Comparison of ENCODE assay signal across 8 mouse cellular contexts in the genomic region with DNA sequence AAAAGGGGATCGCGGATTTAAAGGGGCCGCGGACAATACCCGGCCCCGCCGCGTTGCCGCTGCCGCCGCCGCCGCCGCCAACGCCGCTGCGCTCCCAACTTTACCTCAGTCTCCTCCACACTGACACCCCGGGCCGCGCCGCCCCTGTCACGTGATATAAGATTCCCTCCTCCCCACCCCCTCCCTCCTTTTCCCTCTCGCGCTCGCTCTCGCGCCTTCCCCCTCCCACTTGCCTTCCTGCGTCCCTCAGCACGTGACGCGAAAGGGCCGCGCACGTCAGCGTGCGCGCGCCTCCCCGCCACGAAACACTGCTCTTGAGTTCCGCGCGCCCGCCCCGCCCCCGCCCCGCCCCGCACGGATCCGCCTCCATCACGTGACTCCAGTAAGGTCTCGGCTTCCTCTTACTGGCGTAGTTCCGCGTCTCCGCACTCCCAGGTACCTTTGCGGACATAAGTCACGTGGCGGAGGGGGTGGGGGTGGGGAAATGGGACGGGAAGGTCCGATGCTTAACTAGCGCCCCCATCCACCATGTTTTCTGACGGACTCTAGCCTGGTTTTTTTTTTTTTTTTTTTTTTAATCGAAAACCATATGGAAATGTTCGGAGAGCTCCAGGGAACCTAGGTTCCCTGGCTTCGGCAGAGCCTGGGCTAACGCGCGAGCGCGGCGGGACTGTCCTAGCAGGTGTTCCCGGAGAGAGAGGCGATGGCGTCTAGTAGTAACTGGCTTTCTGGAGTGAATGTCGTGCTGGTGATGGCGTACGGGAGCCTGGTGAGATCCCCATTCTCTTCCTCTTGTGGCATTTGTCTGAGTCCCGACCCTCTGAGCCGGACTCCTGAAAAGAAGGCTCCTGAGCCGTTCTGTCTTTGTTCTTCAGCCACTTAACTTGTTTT. TPM values are rescaled to one million over a fixed set of nuclear protein-coding genes. Genes with fewer than 3 reads are reported as not detected.
DNase-seq lines count a peak whose midpoint lies in the region; ATAC-seq and TF ChIP-seq lines count a peak whose summit lies in the region.

Gene Ubap2l (minus strand): TSS at position 278 of the 891 bp plus-strand sequence.

- H3K4me3 ChIP-seq in forebrain, embryonic 10.5 days: peak within 1 kb of the TSS; percentile 95
- H3K4me3 ChIP-seq in heart, embryonic 15.5 days: peak within 1 kb of the TSS; percentile 97
- H3K4me3 ChIP-seq in liver, embryonic 14.5 days (ENCODE audit: insufficient read depth in 1 of 2, low read depth in 2 of 2, low read length in 2 of 2): peak within 1 kb of the TSS; percentile 96 to 100
- H3K4me3 ChIP-seq in neural tube, embryonic 11.5 days (ENCODE audit: low read depth, low read length): peak within 1 kb of the TSS; percentile 90
- H3K4me3 ChIP-seq in stomach, postnatal 0 days (ENCODE audit: low read depth, low read length): peak within 1 kb of the TSS; percentile 89

- TF ChIP-seq EP300 in liver, embryonic 14.5 days (IDR thresholded peaks at IDR 0.05; ENCODE audit: low read depth): no peak
- TF ChIP-seq EP300 in stomach, postnatal 0 days (optimal IDR thresholded peaks at IDR 0.05): no peak

- peaks cover 36% of the 10 kb centered on the region for H3K4me1 ChIP-seq in forebrain, embryonic 10.5 days
- H3K4me1 ChIP-seq in heart, embryonic 15.5 days (replicated peaks): peaks cover 28% of the 10 kb centered on the region
- H3K4me1 ChIP-seq in liver, embryonic 14.5 days (replicated peaks; ENCODE audit: control insufficient read depth in 2 of 2, insufficient read depth in 2 of 2, low read length in 1 of 2): peaks cover 10 to 17% of the 10 kb centered on the region in 2 experiments
- H3K4me1 ChIP-seq in neural tube, embryonic 11.5 days (ENCODE audit: control insufficient read depth, insufficient read depth, low read length): peaks cover 7% of the 10 kb centered on the region; the same call in 1 of the 2 replicates
- H3K4me1 ChIP-seq in stomach, postnatal 0 days (replicated peaks; ENCODE audit: control insufficient read depth, insufficient read depth): no peaks in the 10 kb centered on the region

- no peaks in the 10 kb centered on the region for H3K27me3 ChIP-seq in forebrain, embryonic 10.5 days (ENCODE audit: poor library complexity, severe bottlenecking)
- no peaks in the 10 kb centered on the region for H3K27me3 ChIP-seq in heart, embryonic 15.5 days
- H3K27me3 ChIP-seq in liver, embryonic 14.5 days (ENCODE audit: control insufficient read depth, insufficient read depth, low read length): no peaks in the 10 kb centered on the region
- no peaks in the 10 kb centered on the region for H3K27me3 ChIP-seq in neural tube, embryonic 11.5 days (ENCODE audit: control insufficient read depth, insufficient read depth, low read length)
- no peaks in the 10 kb centered on the region for H3K27me3 ChIP-seq in stomach, postnatal 0 days (ENCODE audit: control insufficient read depth, insufficient read depth, low read length)

- peak; percentile 86 to 87 for DNase-seq in CD8-positive naive resting alpha-beta T cell, adult 2 months (ENCODE audit: low read depth in 2 of 2, low spot score in 2 of 2)
- DNase-seq in c-Kit-positive CD71-negative TER-119-negative erythroid progenitor cells, embryonic 14.5 days (ENCODE audit: low read depth): peak; percentile 95
- DNase-seq in forebrain, embryonic 10.5 days (ENCODE audit: extremely low spot score, low spot score): peak; percentile 99
- DNase-seq in kidney, postnatal 25 days: peak; percentile 95 to 98
- peak; percentile 97 to 98 (median 97) for DNase-seq in liver, embryonic 14.5 days (ENCODE audit: low read depth in 3 of 3, low spot score in 3 of 3)
- peak; percentile 100 for DNase-seq in neural tube, embryonic 11.5 days (ENCODE audit: low spot score)
- DNase-seq in stomach, postnatal 0 days (ENCODE audit: low spot score): peak; percentile 99

- peak; percentile 92 for ATAC-seq in heart, embryonic 15.5 days (replicated peaks; ENCODE audit: insufficient number of reproducible peaks, insufficient read depth, low FRiP score, low read depth)
- peak; percentile 87 for ATAC-seq in liver, embryonic 14.5 days (ENCODE audit: insufficient read depth)
- ATAC-seq in neural tube, embryonic 11.5 days (ENCODE audit: insufficient read depth, low FRiP score, low TSS enrichment): peak; percentile 93
- ATAC-seq in stomach, postnatal 0 days (ENCODE audit: low FRiP score, low TSS enrichment): peak; percentile 93

- under 1% methylated on average over 81 of the region's 81 CpGs for WGBS in forebrain, embryonic 10.5 days
- WGBS in heart, embryonic 15.5 days: under 1% methylated on average over 73 of the region's 81 CpGs
- WGBS in liver, embryonic 14.5 days (ENCODE audit: insufficient replicate concordance): under 1% methylated on average over 75 of the region's 81 CpGs
- WGBS in neural tube, embryonic 11.5 days: under 1% methylated on average over 69 of the region's 81 CpGs
- under 1% methylated on average over 58 of the region's 81 CpGs for WGBS in stomach, postnatal 0 days

- H3K9ac ChIP-seq in heart, embryonic 15.5 days: peak within 1 kb of the TSS; percentile 99
- peak within 1 kb of the TSS; percentile 94 for H3K9ac ChIP-seq in liver, embryonic 14.5 days (replicated peaks)
- peak within 1 kb of the TSS; percentile 93 for H3K9ac ChIP-seq in neural tube, embryonic 11.5 days (ENCODE audit: low read length)
- peak within 1 kb of the TSS; percentile 99 for H3K9ac ChIP-seq in stomach, postnatal 0 days (ENCODE audit: low read length)

- peaks cover 46% of the 10 kb centered on the region for H3K36me3 ChIP-seq in forebrain, embryonic 10.5 days (replicated peaks)
- peaks cover 27% of the 10 kb centered on the region for H3K36me3 ChIP-seq in heart, embryonic 15.5 days
- peaks cover 25% of the 10 kb centered on the region for H3K36me3 ChIP-seq in liver, embryonic 14.5 days (replicated peaks; ENCODE audit: control insufficient read depth, insufficient read depth, low read depth)
- H3K36me3 ChIP-seq in neural tube, embryonic 11.5 days (ENCODE audit: control insufficient read depth, insufficient read depth, low read length): 0 out of 2 replicates have a peak, but pooled peaks cover 2% of the 10 kb centered on the region
- H3K36me3 ChIP-seq in stomach, postnatal 0 days (ENCODE audit: control insufficient read depth, insufficient read depth, low read length): peaks cover 4% of the 10 kb centered on the region; the same call in 1 of the 2 replicates

- no peak for TF ChIP-seq CTCF in liver, embryonic 14.5 days (IDR thresholded peaks at IDR 0.05; ENCODE audit: low read depth)
- peak; percentile 49 for TF ChIP-seq CTCF in stomach, postnatal 0 days (IDR thresholded peaks at IDR 0.05; ENCODE audit: low read depth)

- H3K4me2 ChIP-seq in heart, embryonic 15.5 days: peak within 1 kb of the TSS; percentile 80
- H3K4me2 ChIP-seq in liver, embryonic 14.5 days (ENCODE audit: low read depth): peak within 1 kb of the TSS; percentile 91
- peak within 1 kb of the TSS; percentile 73 for H3K4me2 ChIP-seq in neural tube, embryonic 11.5 days (ENCODE audit: low read depth)
- H3K4me2 ChIP-seq in stomach, postnatal 0 days (replicated peaks; ENCODE audit: low read depth): peak within 1 kb of the TSS; percentile 65

- H3K9me3 ChIP-seq in forebrain, embryonic 10.5 days: no peaks in the 10 kb centered on the region
- H3K9me3 ChIP-seq in heart, embryonic 15.5 days (replicated peaks): no peaks in the 10 kb centered on the region
- H3K9me3 ChIP-seq in liver, embryonic 14.5 days (ENCODE audit: control insufficient read depth, low read length): no peaks in the 10 kb centered on the region
- H3K9me3 ChIP-seq in neural tube, embryonic 11.5 days (ENCODE audit: control insufficient read depth, low read length): no peaks in the 10 kb centered on the region
- no peaks in the 10 kb centered on the region for H3K9me3 ChIP-seq in stomach, postnatal 0 days (ENCODE audit: control insufficient read depth, low read length)

- peak within 1 kb of the TSS; percentile 98 for H3K27ac ChIP-seq in forebrain, embryonic 10.5 days
- peak within 1 kb of the TSS; percentile 97 for H3K27ac ChIP-seq in heart, embryonic 15.5 days
- H3K27ac ChIP-seq in liver, embryonic 14.5 days: peak within 1 kb of the TSS; percentile 88
- H3K27ac ChIP-seq in neural tube, embryonic 11.5 days (ENCODE audit: low read depth, low read length): peak within 1 kb of the TSS; percentile 85
- peak within 1 kb of the TSS; percentile 97 for H3K27ac ChIP-seq in stomach, postnatal 0 days (replicated peaks)

RNA-seq across cellular contexts. Expression of gene Ubap2l, which starts in this region (rescaled TPM):
- polyA plus RNA-seq in forebrain, embryonic 10.5 days (2016; fragmentation: Nextera tagmentation; extraction: Ambion mirVana): 220 and 222 TPM in 2 replicates
- 120 and 126 TPM in 2 replicates for polyA plus RNA-seq in heart, embryonic 15.5 days (2015; fragmentation: Nextera tagmentation; extraction: Ambion mirVana)
- 48.9 and 52.4 TPM in 2 replicates for polyA plus RNA-seq in liver, embryonic 14.5 days (2012; rRNA removed)
- polyA plus RNA-seq in liver, embryonic 14.5 days (2014; fragmentation: Nextera tagmentation; extraction: Ambion mirVana): 70.4 and 72.1 TPM in 2 replicates
- 206 and 208 TPM in 2 replicates for polyA plus RNA-seq in neural tube, embryonic 11.5 days (2014; fragmentation: Nextera tagmentation; extraction: Ambion mirVana)
- polyA plus RNA-seq in stomach, postnatal 0 days (2015; fragmentation: Nextera tagmentation; extraction: Ambion mirVana): 75.2 and 80.4 TPM in 2 replicates

Comparison
In these comparisons a context has a peak if more than half of its experiments do, and no peak if none do; other contexts are left out.
1. Peak in every context shown above with its lines: DNase-seq, ATAC-seq, H3K4me3 ChIP-seq and H3K27ac ChIP-seq.